Mouse (Mus musculus): Measurements from ENCODE around the gene Man1a. TPM values are rescaled to one million over a fixed set of nuclear protein-coding genes. Genes with fewer than 3 reads are reported as not detected.
A peak's percentile ranks its signal among the peaks of the same experiment; 100 is the strongest.

Gene Man1a
- total and polyA plus RNA-seq, 3 experiments: 5.8 to 7.3 TPM; not detected in 1

DNA sequence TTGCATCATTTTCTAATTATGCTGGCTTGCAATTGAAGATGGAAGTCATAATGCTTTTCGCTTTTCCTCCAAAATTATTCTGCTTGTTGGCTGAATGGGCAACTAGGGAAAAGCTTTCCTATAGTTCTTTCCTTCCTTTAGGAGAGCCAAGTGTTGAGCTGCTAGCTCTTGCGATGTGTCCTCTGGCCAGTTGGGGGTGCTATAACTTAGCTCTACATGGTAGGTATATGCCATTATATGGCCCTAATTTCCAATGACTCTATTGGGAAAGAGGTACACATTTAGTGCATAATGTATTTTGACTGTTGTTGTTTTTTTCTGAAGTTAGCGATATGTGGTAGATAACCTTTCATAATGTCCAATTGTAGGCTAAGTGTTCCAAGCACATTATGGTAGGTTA is 217.2 kb downstream of the Man1a start (continued):
- no peak for TF ChIP-seq TBP (IDR thresholded peaks at IDR 0.05; ENCODE audit: low read depth, low read length)
- TF ChIP-seq ZC3H11A (IDR thresholded peaks at IDR 0.05; ENCODE audit: low read depth, low read length): peak; percentile 54
- TF ChIP-seq CTCF (IDR thresholded peaks at IDR 0.05 in 2 of 3, conservative IDR thresholded peaks at IDR 0.05 in 1 of 3; ENCODE audit: control insufficient read depth in 1 of 3, insufficient read depth in 1 of 3, low read depth in 2 of 3, low read length in 3 of 3, poor library complexity in 1 of 3, severe bottlenecking in 1 of 3): peak; percentile 61 to 69 (median 62)
- TF ChIP-seq ZMIZ1 (IDR thresholded peaks at IDR 0.05; ENCODE audit: low read depth, low read length): no peak
- TF ChIP-seq NELFE (IDR thresholded peaks at IDR 0.05; ENCODE audit: low read depth, low read length): no peak
- no peak for TF ChIP-seq HCFC1 (IDR thresholded peaks at IDR 0.05; ENCODE audit: low read depth, low read length)
- TF ChIP-seq EP300 (IDR thresholded peaks at IDR 0.05; ENCODE audit: low read depth in 1 of 2, low read length in 2 of 2): no peak
- peak; percentile 77 for TF ChIP-seq RAD21 (IDR thresholded peaks at IDR 0.05; ENCODE audit: low read depth, low read length)

Measured in MEL (cell line).